Mouse (Mus musculus) bone marrow macrophage, adult 2 months (primary cell): Measurements from ENCODE around the gene Birc2.

Experiments
- CTCF ChIP-seq: IDR thresholded peaks from 2 replicates; pipeline ENCODE4 v1.5.1; 2012; ENCODE audit warnings: low read depth, mild to moderate bottlenecking, low read length, moderate library complexity
- POLR2A ChIP-seq: IDR thresholded peaks from 2 replicates; pipeline ENCODE4 v1.6.1; 2012; ENCODE audit warnings: mild to moderate bottlenecking, low read depth, low read length, borderline replicate concordance

- TF ChIP-seq CTCF = no peak
- no peak for TF ChIP-seq POLR2A
Observed at GRCm38 (mm10) chr9:7873511-7874211, 36.8 kb upstream of the Birc2 start.
